Mouse (Mus musculus): Measurements from ENCODE around the gene Snx15. TPM values are rescaled to one million over a fixed set of nuclear protein-coding genes. Genes with fewer than 3 reads are reported as not detected.

The Snx15 gene
- 51.8 and 61.0 TPM in 2 replicates for polyA plus RNA-seq (2015; fragmentation: Nextera tagmentation; extraction: Ambion mirVana)

DNA sequence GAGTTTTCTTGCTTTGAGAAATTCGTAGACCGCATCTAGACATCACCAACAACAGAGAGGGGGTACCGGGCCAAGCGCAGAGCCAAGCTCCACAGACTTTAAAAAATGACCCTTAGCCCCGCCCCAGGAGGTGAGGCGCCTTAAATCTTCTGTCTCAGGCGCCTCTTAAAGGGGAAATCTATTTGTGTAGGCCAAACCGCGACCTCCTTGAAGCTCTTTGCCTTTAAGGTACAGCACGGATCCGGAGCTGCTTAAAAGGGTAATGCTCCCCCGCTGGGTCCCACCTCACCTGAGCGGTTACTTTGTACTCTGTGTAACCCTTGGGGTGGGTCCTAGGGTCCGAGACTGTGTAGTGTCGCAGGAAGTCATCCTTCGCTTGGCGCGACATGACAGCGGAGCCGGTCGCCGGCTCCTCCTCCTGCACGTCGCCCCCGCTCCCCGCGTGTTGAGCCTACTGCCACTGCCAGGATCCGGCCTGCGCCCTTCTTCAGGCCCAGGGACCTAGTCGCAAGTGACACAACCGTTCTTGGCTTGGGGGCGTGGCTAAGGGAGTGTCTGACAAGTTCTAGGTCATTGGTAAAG is at the start of gene Snx15:
Snx15 (minus strand) TSS at position 545 of the 582 bp plus-strand sequence.

DNA sequence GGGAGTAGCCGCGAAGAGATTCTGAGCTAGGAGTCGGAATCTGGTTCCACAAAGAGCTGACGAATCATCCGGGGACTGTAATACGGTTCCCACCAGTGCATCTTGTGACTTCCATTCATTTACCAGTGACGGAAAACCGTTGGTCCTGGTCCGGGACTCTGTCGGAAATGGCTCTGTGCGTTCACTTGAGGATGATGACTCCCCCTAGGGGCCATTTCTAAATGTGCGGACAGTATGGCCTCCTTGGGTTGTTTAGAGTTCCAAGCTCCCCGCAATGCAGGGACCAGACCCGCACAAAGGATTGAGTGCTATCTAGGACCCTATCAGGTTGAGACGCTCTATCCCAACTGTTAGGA is 13.3 kb upstream of the Snx15 start, which contains the start of gene Arl2:
Arl2 (minus strand) TSS at position 155 of the 356 bp plus-strand sequence.

DNA sequence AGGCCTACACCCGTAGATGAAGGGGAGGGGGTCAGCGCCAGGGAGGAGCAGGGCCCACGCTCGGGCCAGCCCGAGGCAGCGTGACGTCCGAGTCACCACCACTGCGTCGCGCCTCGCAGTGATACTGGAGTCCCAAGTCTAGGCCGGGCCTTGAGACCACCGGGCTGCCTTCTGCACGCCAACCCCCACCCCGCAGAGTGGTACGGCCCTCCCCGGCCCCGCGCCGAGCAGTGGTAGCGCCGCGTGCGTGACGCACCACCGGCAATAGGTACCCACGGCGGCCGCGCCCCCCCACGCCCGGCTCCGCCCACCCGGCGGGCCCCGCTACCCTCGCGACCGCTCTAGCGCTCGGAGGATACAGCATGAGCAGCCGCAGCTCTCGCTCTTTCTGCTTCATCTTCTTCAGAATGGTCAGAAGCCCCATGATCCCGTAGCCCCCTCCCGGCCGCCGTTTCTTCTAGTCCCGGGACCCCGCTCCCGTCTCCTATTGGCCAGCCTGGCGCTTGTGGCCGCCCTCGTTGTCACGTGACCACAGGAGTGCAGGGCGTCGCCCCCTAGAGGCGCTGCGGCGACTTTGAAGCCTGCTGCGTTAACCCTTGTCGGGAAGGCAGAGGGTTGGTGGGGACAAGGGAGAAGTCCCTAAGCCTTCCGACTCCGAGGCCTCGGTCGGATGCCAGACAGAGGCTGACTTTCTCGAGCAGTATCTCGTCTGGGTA is 12.7 kb upstream of the Snx15 start, which contains the start of gene Batf2:
Batf2 (plus strand) TSS at position 306 of the 716 bp plus-strand sequence.

DNA sequence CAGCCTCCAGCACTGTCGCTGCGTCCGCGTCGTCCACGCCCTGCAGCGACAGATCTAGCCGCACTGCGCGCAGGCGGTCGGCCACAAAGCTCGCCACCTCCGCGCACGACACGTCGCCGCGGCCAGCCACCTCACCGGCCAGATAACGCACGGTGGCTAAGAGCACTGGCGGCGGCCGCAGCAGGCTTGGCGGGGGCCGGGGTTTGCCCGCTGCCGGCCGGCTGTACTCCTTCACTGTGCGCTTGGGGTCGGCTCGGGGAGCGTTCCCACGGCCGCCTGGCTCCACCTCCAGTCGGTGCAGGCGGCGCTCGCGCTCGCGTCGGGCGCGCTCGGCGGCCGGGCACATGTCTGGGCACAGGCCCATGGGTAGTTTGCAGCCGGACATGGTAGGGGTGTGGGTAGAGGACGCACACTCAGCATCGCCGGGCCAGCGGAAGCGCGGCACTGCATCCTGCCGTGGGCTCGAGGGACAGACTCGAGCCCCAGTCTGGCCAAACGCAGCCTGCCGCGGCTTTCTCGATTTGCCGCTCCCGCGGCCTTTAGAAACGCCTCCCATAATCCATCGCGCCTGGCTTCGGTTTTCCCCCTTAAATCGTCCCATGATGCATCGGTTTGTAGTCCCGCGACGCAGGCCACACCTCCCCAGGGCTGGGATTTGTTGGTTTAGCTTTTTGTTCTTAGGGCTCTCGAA is 10.0 kb downstream of the Snx15 start, which contains the start of gene Sac3d1:
Sac3d1 (minus strand) TSS at position 665 of the 691 bp plus-strand sequence.

DNA sequence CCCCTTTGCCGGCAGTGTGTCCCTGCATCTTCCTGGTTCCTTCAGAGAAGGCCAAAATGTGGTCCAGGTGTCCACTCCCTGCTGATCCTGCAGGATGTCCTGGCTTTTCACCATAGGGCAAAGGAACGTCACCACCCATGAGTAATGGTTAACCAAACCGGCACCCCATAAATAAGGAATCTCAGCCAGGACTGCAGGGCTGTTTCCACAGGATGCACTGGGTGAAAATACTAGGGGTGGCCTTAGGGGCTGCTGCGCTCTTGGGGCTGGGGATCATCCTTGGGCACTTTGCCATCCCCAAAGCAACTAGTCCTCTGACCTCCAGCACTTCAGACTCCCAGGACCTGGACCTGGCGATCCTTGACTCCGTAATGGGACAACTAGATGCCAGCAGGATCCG is 22.5 kb downstream of the Snx15 start, which contains the start of gene Naaladl1:
Naaladl1 (plus strand) TSS at position 197 of the 400 bp plus-strand sequence.

DNA sequence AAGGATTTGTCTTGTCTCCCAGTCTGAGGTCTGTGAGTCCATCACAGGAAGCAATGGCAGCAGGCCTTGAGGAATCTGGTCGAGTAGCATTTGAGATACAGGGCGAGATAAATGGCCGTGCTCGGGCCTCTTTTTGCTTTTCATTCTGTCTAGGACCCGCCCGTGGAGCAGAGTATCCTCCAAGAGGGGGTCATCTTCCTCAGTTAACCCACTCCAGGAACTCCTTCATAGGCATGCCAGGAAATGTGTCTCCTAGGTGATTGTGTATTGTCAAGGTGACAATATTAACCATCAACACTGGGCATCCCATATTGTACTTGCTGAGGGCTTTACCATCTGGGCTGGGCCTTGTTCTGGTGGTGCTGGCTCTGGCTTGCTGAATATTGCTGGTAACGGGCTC is 34.0 kb downstream of the Snx15 start, which contains the start of gene AC131692.1:
AC131692.1 (plus strand) TSS at position 301 of the 400 bp plus-strand sequence.

DNA sequence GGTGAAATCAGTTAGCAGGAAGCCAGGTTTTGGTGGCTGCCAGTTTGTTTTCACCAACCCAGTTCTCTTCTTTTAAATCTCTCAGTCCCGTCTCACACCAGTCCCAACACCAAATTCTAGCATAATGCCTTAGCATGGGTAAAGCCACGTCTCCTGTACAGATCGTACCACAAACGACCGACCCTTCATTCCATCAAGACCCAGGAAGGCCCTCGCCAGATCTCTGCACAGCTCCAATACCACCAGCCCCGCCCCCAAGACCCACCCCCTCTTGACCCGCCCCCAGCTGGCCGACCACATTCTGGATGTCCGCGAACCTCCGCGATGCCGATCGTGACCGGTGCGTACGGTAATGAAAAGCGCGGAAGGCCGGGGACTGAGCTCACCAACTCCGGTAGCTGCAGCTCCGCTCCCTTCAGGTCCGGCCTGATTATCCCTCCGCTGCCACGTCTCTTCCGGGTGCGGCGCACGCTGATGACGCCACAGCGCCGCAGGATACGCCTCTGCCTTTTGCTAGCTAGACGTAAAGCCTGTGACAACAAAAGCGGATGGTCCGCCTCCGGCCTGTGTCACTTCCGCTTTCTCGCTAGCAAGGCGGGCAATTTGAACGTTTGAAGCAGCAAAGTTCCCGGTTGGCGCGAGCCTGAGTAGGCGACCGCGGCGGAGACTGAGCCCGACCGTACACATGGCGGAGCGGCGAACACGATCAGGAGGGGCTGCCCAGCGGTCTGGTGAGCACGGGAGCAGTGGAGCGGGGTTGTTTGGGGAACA is 43.4 kb downstream of the Snx15 start, which contains the start of the genes Zfpl1 and Cdca5:
Zfpl1 (minus strand) TSS at position 479 of the 771 bp plus-strand sequence.
Cdca5 (plus strand) TSS at position 506 of the 771 bp plus-strand sequence.

DNA sequence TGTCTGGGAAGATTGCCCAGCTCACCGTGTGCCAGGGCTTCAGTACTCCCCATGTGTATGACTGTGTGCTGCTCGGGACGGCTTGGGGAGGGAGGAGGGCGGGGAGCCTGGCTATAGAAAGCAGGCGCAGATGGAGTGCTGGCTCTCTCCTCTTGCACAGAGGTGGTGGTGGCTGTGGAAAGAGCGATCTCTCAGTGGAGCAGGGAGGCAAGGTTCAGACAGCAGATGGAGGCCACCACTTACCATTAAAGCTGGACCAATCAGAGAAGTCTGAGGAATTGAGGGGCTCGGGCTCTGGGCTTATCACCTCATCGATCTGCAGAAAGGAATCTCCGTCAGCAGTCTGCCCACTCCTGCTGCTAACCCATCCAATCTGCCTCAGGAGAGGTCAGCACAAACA is 45.9 kb downstream of the Snx15 start, which contains the start of gene Gm28374:
Gm28374 (minus strand) TSS at position 101 of the 400 bp plus-strand sequence.

DNA sequence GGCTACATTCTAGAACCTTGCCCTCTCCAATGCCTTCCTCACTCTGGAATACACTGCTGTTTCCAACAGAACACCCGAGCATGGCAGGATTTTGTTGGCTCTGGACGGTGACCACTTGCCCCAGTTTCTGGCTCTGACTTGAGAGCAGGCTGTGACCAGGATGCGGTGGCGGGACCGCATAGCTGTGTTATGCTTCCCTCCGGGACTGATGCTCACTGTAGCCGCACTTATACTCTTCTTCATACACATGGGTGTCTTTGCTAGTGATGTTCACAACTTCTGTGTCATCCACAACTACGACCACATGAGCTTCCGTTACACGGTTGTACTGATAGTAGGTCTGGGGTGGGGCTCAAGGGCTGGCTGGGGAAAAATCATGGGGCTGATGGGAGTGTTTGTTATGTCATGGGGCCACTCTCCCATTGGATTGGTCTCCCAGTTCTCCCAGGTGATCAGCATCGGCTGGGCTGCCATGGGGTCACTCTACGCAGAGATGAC is 48.1 kb downstream of the Snx15 start, which contains the start of gene Tmem262:
Tmem262 (plus strand) TSS at position 51 of the 498 bp plus-strand sequence.

DNA sequence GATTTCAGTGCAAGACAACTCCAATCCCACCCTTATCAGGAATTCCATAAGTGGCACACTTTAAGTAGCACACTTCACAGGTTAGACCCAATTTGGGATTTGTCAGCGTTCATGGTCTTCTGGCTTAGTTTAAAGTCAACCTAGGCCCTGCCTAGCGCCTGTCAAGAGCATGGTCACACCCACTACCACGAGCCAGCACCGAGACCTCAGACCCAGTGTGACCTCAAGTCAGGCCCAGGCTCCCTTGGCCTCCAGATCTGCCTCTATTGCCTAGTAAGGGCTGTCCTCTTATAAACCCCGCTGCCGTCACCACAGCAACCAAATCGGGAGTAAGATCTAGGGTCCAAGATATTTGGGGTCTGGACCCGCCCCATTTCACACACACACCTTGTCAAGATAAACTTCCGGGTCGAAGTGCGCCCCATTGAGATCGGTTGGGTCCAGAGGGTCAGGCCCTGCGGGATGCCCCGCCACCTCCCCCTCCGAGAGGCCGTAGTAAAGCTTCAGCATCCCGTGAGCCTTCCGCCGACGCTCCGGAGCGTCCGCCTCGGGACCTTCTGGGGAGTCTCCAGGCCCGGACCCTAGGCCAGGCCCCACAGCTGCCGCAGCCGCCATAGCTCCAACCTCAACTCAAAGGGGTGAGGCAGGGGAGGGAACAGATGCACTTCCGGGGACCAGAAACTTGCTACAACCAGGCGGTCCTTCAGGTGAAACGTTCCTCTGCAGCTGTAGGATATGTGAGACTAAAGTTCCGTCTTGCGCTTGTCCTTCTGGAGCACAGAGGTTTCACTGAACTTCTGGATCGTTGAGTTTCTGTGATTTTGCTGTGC is 51.3 kb downstream of the Snx15 start, which contains the start of gene Vps51:
Vps51 (minus strand) TSS at position 668 of the 830 bp plus-strand sequence.

Other genes with a start within 250 kb of the Snx15 start
- 6.3 and 8.0 TPM in 2 replicates for gene Tigd3, start 234.2 kb downstream of the Snx15 start, polyA plus RNA-seq (2015; fragmentation: Nextera tagmentation; extraction: Ambion mirVana)
- 49.1 and 55.8 TPM in 2 replicates for gene Dpf2, start 215.3 kb downstream of the Snx15 start, polyA plus RNA-seq (2015; fragmentation: Nextera tagmentation; extraction: Ambion mirVana)
- 18.7 and 21.8 TPM in 2 replicates for gene Cdc42ep2, start 203.5 kb downstream of the Snx15 start, polyA plus RNA-seq (2015; fragmentation: Nextera tagmentation; extraction: Ambion mirVana)
- gene Pola2, start 164.1 kb downstream of the Snx15 start, polyA plus RNA-seq (2015; fragmentation: Nextera tagmentation; extraction: Ambion mirVana) = 15.5 and 17.6 TPM in 2 replicates
- not detected in 2 replicates for gene Slc22a20, start 142.2 kb downstream of the Snx15 start, polyA plus RNA-seq (2015; fragmentation: Nextera tagmentation; extraction: Ambion mirVana)
- 5.2 and 5.8 TPM in 2 replicates for gene Capn1, start 112.4 kb downstream of the Snx15 start, polyA plus RNA-seq (2015; fragmentation: Nextera tagmentation; extraction: Ambion mirVana)
- gene Syvn1, start 81.7 kb downstream of the Snx15 start, polyA plus RNA-seq (2015; fragmentation: Nextera tagmentation; extraction: Ambion mirVana) = 28.0 and 31.6 TPM in 2 replicates
- 51.3 and 60.2 TPM in 2 replicates for gene Mrpl49, start 70.5 kb downstream of the Snx15 start, polyA plus RNA-seq (2015; fragmentation: Nextera tagmentation; extraction: Ambion mirVana)
- gene Fau, start 70.5 kb downstream of the Snx15 start, polyA plus RNA-seq (2015; fragmentation: Nextera tagmentation; extraction: Ambion mirVana) = 603 and 680 TPM in 2 replicates
- gene Znhit2, start 67.1 kb downstream of the Snx15 start, polyA plus RNA-seq (2015; fragmentation: Nextera tagmentation; extraction: Ambion mirVana) = 44.4 and 45.4 TPM in 2 replicates
- 53.5 and 57.5 TPM in 2 replicates for gene Tm7sf2, start 59.9 kb downstream of the Snx15 start, polyA plus RNA-seq (2015; fragmentation: Nextera tagmentation; extraction: Ambion mirVana)
- gene Vps51, start 51.1 kb downstream of the Snx15 start, polyA plus RNA-seq (2015; fragmentation: Nextera tagmentation; extraction: Ambion mirVana) = 76.7 and 77.3 TPM in 2 replicates
- gene Tmem262, start 48.3 kb downstream of the Snx15 start, polyA plus RNA-seq (2015; fragmentation: Nextera tagmentation; extraction: Ambion mirVana) = not detected in 2 replicates
- gene Gm28374, start 46.0 kb downstream of the Snx15 start, polyA plus RNA-seq (2015; fragmentation: Nextera tagmentation; extraction: Ambion mirVana) = 0.75 TPM in 1 of 2 replicates, not detected in the other
- 75.3 and 75.4 TPM in 2 replicates for gene Zfpl1, start 43.3 kb downstream of the Snx15 start, polyA plus RNA-seq (2015; fragmentation: Nextera tagmentation; extraction: Ambion mirVana)
- 2.8 and 3.1 TPM in 2 replicates for gene Cdca5, start 43.3 kb downstream of the Snx15 start, polyA plus RNA-seq (2015; fragmentation: Nextera tagmentation; extraction: Ambion mirVana)
- not detected in 2 replicates for gene AC131692.1, start 33.9 kb downstream of the Snx15 start, polyA plus RNA-seq (2015; fragmentation: Nextera tagmentation; extraction: Ambion mirVana)
- gene Naaladl1, start 22.5 kb downstream of the Snx15 start, polyA plus RNA-seq (2015; fragmentation: Nextera tagmentation; extraction: Ambion mirVana) = 0.27 TPM in 2 replicates
- gene Sac3d1, start 9.7 kb downstream of the Snx15 start, polyA plus RNA-seq (2015; fragmentation: Nextera tagmentation; extraction: Ambion mirVana) = 53.9 and 58.0 TPM in 2 replicates
- gene Batf2, start 12.7 kb upstream of the Snx15 start, polyA plus RNA-seq (2015; fragmentation: Nextera tagmentation; extraction: Ambion mirVana) = 0.18 TPM in 1 of 2 replicates, not detected in the other
- gene Arl2, start 13.2 kb upstream of the Snx15 start, polyA plus RNA-seq (2015; fragmentation: Nextera tagmentation; extraction: Ambion mirVana) = 163 TPM in 2 replicates
- gene Majin, start 56.1 kb upstream of the Snx15 start, polyA plus RNA-seq (2015; fragmentation: Nextera tagmentation; extraction: Ambion mirVana) = not detected in 2 replicates
- gene Gpha2, start 98.1 kb upstream of the Snx15 start, polyA plus RNA-seq (2015; fragmentation: Nextera tagmentation; extraction: Ambion mirVana) = 0.67 and 0.69 TPM in 2 replicates
- gene Ppp2r5b, start 107.6 kb upstream of the Snx15 start, polyA plus RNA-seq (2015; fragmentation: Nextera tagmentation; extraction: Ambion mirVana) = 150 and 175 TPM in 2 replicates
- gene Atg2a, start 113.4 kb upstream of the Snx15 start, polyA plus RNA-seq (2015; fragmentation: Nextera tagmentation; extraction: Ambion mirVana) = 8.0 and 12.7 TPM in 2 replicates
- 66.0 and 70.7 TPM in 2 replicates for gene Ehd1, start 148.4 kb upstream of the Snx15 start, polyA plus RNA-seq (2015; fragmentation: Nextera tagmentation; extraction: Ambion mirVana)
- 0.28 and 0.34 TPM in 2 replicates for gene Cdc42bpg, start 178.2 kb upstream of the Snx15 start, polyA plus RNA-seq (2015; fragmentation: Nextera tagmentation; extraction: Ambion mirVana)
- 56.2 and 63.5 TPM in 2 replicates for gene Men1, start 206.7 kb upstream of the Snx15 start, polyA plus RNA-seq (2015; fragmentation: Nextera tagmentation; extraction: Ambion mirVana)
- 22.5 and 32.9 TPM in 2 replicates for gene Map4k2, start 212.8 kb upstream of the Snx15 start, polyA plus RNA-seq (2015; fragmentation: Nextera tagmentation; extraction: Ambion mirVana)
- 66.5 and 74.7 TPM in 2 replicates for gene Sf1, start 235.4 kb upstream of the Snx15 start, polyA plus RNA-seq (2015; fragmentation: Nextera tagmentation; extraction: Ambion mirVana)

Measured in neural tube, postnatal 0 days (tissue).